Mouse (Mus musculus): Measurements from ENCODE around the gene Cd5. TPM values are rescaled to one million over a fixed set of nuclear protein-coding genes. Genes with fewer than 3 reads are reported as not detected.
A peak's percentile ranks its signal among the peaks of the same experiment; 100 is the strongest.

The Cd5 gene
- polyA plus RNA-seq, 1 experiment from 2014 or later: 0.11 TPM

- no peaks in the 10 kb centered on the region for H3K36me3 ChIP-seq (ENCODE audit: insufficient read depth, low read length)
- no peak for DNase-seq (ENCODE audit: low spot score)
- H3K27me3 ChIP-seq (ENCODE audit: insufficient read depth, low read length): no peaks in the 10 kb centered on the region
- no peak overlapping the region for H3K4me3 ChIP-seq (replicated peaks; ENCODE audit: low read depth, low read length)
- H3K4me2 ChIP-seq (ENCODE audit: low read length): no peak overlapping the region
- 69% methylated on average over 13 of the region's 13 CpGs for WGBS
- no peak for ATAC-seq (replicated peaks; ENCODE audit: low FRiP score, low read depth)
- TF ChIP-seq CTCF (IDR thresholded peaks at IDR 0.05; ENCODE audit: low read depth): no peak
- no peak overlapping the region for H3K9ac ChIP-seq (ENCODE audit: low read depth, low read length)
- H3K4me1 ChIP-seq (replicated peaks; ENCODE audit: insufficient read depth, low read length): peaks cover 13% of the 10 kb centered on the region
- no peaks in the 10 kb centered on the region for H3K9me3 ChIP-seq (replicated peaks; ENCODE audit: low read length)
- H3K27ac ChIP-seq: no peak overlapping the region
Observed at GRCm38 (mm10) chr19:10724629-10725363, 14.0 kb downstream of the Cd5 start.

- ATAC-seq (replicated peaks; ENCODE audit: low FRiP score, low read depth) (no peak), DNase-seq (ENCODE audit: low spot score) (no peak)
- Histone ChIP-seq H3K9ac (ENCODE audit: low read depth, low read length) (no peak overlapping the region), H3K36me3 (ENCODE audit: insufficient read depth, low read length) (no peaks in the 10 kb centered on the region), H3K27ac (no peak overlapping the region), H3K4me1 (replicated peaks; ENCODE audit: insufficient read depth, low read length) (peaks cover 17% of the 10 kb centered on the region), H3K27me3 (ENCODE audit: insufficient read depth, low read length) (no peaks in the 10 kb centered on the region), H3K4me3 (replicated peaks; ENCODE audit: low read depth, low read length) (no peak overlapping the region), H3K9me3 (replicated peaks; ENCODE audit: low read length) (no peaks in the 10 kb centered on the region), H3K4me2 (ENCODE audit: low read length) (no peak overlapping the region)
- 54% methylated on average over 5 of the region's 5 CpGs for WGBS
- TF ChIP-seq CTCF (IDR thresholded peaks at IDR 0.05; ENCODE audit: low read depth): no peak
Observed at GRCm38 (mm10) chr19:10723649-10724048, 15.2 kb downstream of the Cd5 start.

- no peak overlapping the region for H3K4me3 ChIP-seq (replicated peaks; ENCODE audit: low read depth, low read length)
- 10% methylated on average over 13 of the region's 13 CpGs for WGBS
- no peaks in the 10 kb centered on the region for H3K9me3 ChIP-seq (replicated peaks; ENCODE audit: low read length)
- no peaks in the 10 kb centered on the region for H3K27me3 ChIP-seq (ENCODE audit: insufficient read depth, low read length)
- TF ChIP-seq CTCF (IDR thresholded peaks at IDR 0.05; ENCODE audit: low read depth): no peak
- DNase-seq (ENCODE audit: low spot score) (peak; percentile 60), ATAC-seq (replicated peaks; ENCODE audit: low FRiP score, low read depth) (no peak)
- peaks cover 17% of the 10 kb centered on the region for H3K4me1 ChIP-seq (replicated peaks; ENCODE audit: insufficient read depth, low read length)
- no peak overlapping the region for H3K4me2 ChIP-seq (ENCODE audit: low read length)
- no peak overlapping the region for H3K9ac ChIP-seq (ENCODE audit: low read depth, low read length)
- no peaks in the 10 kb centered on the region for H3K36me3 ChIP-seq (ENCODE audit: insufficient read depth, low read length)
- no peak overlapping the region for H3K27ac ChIP-seq
Observed at GRCm38 (mm10) chr19:10723084-10723483, 15.7 kb downstream of the Cd5 start.

GRCm38 (mm10) chr19:10721064-10721463 is 17.7 kb downstream of the Cd5 start:
- no peak overlapping the region for H3K4me3 ChIP-seq (replicated peaks; ENCODE audit: low read depth, low read length)
- H3K27me3 ChIP-seq (ENCODE audit: insufficient read depth, low read length): no peaks in the 10 kb centered on the region
- no peak overlapping the region for H3K27ac ChIP-seq
- H3K36me3 ChIP-seq (ENCODE audit: insufficient read depth, low read length): no peaks in the 10 kb centered on the region
- H3K9ac ChIP-seq (ENCODE audit: low read depth, low read length): no peak overlapping the region
- no peak overlapping the region for H3K4me2 ChIP-seq (ENCODE audit: low read length)
- DNase-seq (ENCODE audit: low spot score) (no peak), ATAC-seq (replicated peaks; ENCODE audit: low FRiP score, low read depth) (no peak)
- H3K9me3 ChIP-seq (replicated peaks; ENCODE audit: low read length): no peaks in the 10 kb centered on the region
- TF ChIP-seq CTCF (IDR thresholded peaks at IDR 0.05; ENCODE audit: low read depth): no peak
- H3K4me1 ChIP-seq (replicated peaks; ENCODE audit: insufficient read depth, low read length): peaks cover 17% of the 10 kb centered on the region
- WGBS: 45% methylated on average over 5 of the region's 5 CpGs

GRCm38 (mm10) chr19:10720524-10720923 is 18.3 kb downstream of the Cd5 start:
- no peak for DNase-seq (ENCODE audit: low spot score)
- H3K9me3 ChIP-seq (replicated peaks; ENCODE audit: low read length): no peaks in the 10 kb centered on the region
- no peak for TF ChIP-seq CTCF (IDR thresholded peaks at IDR 0.05; ENCODE audit: low read depth)

GRCm38 (mm10) chr19:10719751-10720150 is 19.1 kb downstream of the Cd5 start:
- Histone ChIP-seq H3K9me3 (replicated peaks; ENCODE audit: low read length) (no peaks in the 10 kb centered on the region), H3K4me3 (replicated peaks; ENCODE audit: low read depth, low read length) (no peak overlapping the region), H3K4me2 (ENCODE audit: low read length) (no peak overlapping the region), H3K27me3 (ENCODE audit: insufficient read depth, low read length) (no peaks in the 10 kb centered on the region), H3K36me3 (ENCODE audit: insufficient read depth, low read length) (no peaks in the 10 kb centered on the region), H3K9ac (ENCODE audit: low read depth, low read length) (no peak overlapping the region), H3K27ac (no peak overlapping the region), H3K4me1 (replicated peaks; ENCODE audit: insufficient read depth, low read length) (peaks cover 17% of the 10 kb centered on the region)
- ATAC-seq (replicated peaks; ENCODE audit: low FRiP score, low read depth) (0 out of 2 replicates have a peak, but pooled peaks have one; percentile 17), DNase-seq (ENCODE audit: low spot score) (no peak)
- WGBS: 35% methylated on average over 2 of the region's 2 CpGs
- no peak for TF ChIP-seq CTCF (IDR thresholded peaks at IDR 0.05; ENCODE audit: low read depth)

More at GRCm38 (mm10) chr19:10720524-10720923, 18.3 kb downstream of the Cd5 start:
- Histone ChIP-seq H3K4me1 (replicated peaks; ENCODE audit: insufficient read depth, low read length) (peaks cover 17% of the 10 kb centered on the region), H3K9ac (ENCODE audit: low read depth, low read length) (no peak overlapping the region), H3K4me3 (replicated peaks; ENCODE audit: low read depth, low read length) (no peak overlapping the region), H3K27ac (no peak overlapping the region), H3K4me2 (ENCODE audit: low read length) (no peak overlapping the region), H3K36me3 (ENCODE audit: insufficient read depth, low read length) (no peaks in the 10 kb centered on the region), H3K27me3 (ENCODE audit: insufficient read depth, low read length) (no peaks in the 10 kb centered on the region)
- ATAC-seq (replicated peaks; ENCODE audit: low FRiP score, low read depth): no peak
- 10% methylated on average over 3 of the region's 3 CpGs for WGBS

Measured in kidney, postnatal 0 days (tissue).